8 mouse cellular contexts compared by ENCODE assay signal in the genomic region with DNA sequence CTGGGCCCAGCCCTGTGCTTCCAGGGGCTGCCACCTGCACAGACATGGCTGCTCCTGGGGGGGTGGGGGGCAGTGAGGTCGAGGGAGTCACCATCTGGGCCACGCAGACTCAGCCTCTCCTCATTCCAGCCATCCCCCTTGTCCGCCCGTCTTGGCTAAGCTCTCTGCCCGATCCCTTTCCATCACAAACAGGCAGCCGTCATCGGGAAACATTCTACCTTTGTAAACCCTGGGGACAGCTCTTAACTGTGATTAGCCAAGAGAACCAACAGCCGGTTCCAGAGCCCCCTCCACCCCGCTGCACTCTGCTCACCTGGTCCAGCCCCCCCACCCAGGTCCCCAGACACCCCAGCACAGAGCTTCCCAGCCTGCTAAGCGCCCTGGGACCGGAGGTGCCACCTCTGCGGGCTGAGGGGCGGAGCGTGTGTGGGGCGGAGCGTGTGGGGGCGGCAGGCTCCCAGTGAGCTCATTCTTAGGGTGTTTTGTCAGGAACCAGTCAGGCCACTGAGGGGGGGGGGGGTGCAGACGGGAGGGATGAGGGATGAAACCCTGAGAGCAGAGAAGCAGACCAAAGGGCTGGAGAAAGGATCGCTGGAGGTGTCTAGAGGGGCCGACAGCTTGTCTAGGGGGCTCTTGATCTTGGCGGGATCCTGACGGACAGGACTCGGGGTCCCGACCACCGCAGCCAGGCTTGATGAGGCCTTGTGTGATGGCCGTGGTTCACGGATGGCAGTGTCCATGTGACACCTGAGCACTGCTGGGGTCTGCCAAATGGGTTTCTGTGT. TPM values are rescaled to one million over a fixed set of nuclear protein-coding genes. Genes with fewer than 3 reads are reported as not detected.
A peak's percentile ranks its signal among the peaks of the same experiment; 100 is the strongest.
DNase-seq lines count a peak whose midpoint lies in the region; ATAC-seq and TF ChIP-seq lines count a peak whose summit lies in the region.

No protein-coding gene starts in this region.

- peak; percentile 47 for ATAC-seq in heart, embryonic 16.5 days (replicated peaks; ENCODE audit: extremely low read depth, insufficient read depth, low FRiP score)

- H3K4me2 ChIP-seq in heart, embryonic 16.5 days (ENCODE audit: low read depth, low read length), result peak overlapping the region; percentile 73

- H3K9me3 ChIP-seq in ES-Bruce4 (replicated peaks; ENCODE audit: control insufficient read depth, insufficient read depth, low read length, poor library complexity, severe bottlenecking), result no peaks in the 10 kb centered on the region; the same call in 1 of the 2 replicates
- H3K9me3 ChIP-seq in heart, embryonic 16.5 days (replicated peaks; ENCODE audit: control insufficient read depth, low read length), result peaks cover 5% of the 10 kb centered on the region
- peaks cover 13% of the 10 kb centered on the region for H3K9me3 ChIP-seq in megakaryocyte, embryonic 14.5 days

- H3K27me3 ChIP-seq in ES-Bruce4 (ENCODE audit: control insufficient read depth, insufficient read depth, low read length, poor library complexity, severe bottlenecking), result no peaks in the 10 kb centered on the region
- H3K27me3 ChIP-seq in heart, embryonic 16.5 days (ENCODE audit: control insufficient read depth, insufficient read depth, low read length), result peaks cover 28% of the 10 kb centered on the region
- peaks cover 44% of the 10 kb centered on the region for H3K27me3 ChIP-seq in megakaryocyte, embryonic 14.5 days (replicated peaks)

- no peaks in the 10 kb centered on the region for H3K4me1 ChIP-seq in ES-Bruce4 (ENCODE audit: control insufficient read depth, insufficient read depth, low read length)
- H3K4me1 ChIP-seq in heart, embryonic 16.5 days (ENCODE audit: control insufficient read depth, insufficient read depth, low read length), result peaks cover 3% of the 10 kb centered on the region
- H3K4me1 ChIP-seq in megakaryocyte, embryonic 14.5 days, result peaks cover 40% of the 10 kb centered on the region

- TF ChIP-seq CTCF in ES-Bruce4 (IDR thresholded peaks at IDR 0.05; ENCODE audit: low read depth, low read length), result no peak

- peak; percentile 72 for DNase-seq in adrenal gland, postnatal 25 days
- peak; percentile 63 to 79 for DNase-seq in kidney, postnatal 25 days
- peak; percentile 51 to 57 for DNase-seq in thymus, adult 18-20 months
- DNase-seq in cerebellum, adult 11 months, result no peak
- DNase-seq in left cerebral cortex, adult 11 months (ENCODE audit: low spot score), result no peak

- TF ChIP-seq POLR2A in ES-Bruce4 (IDR thresholded peaks at IDR 0.05; ENCODE audit: insufficient read depth, low read length), result peak; percentile 11

- peak overlapping the region; percentile 60 for H3K9ac ChIP-seq in ES-Bruce4 (ENCODE audit: low read depth, poor library complexity, severe bottlenecking)
- peak overlapping the region; percentile 62 for H3K9ac ChIP-seq in heart, embryonic 16.5 days (ENCODE audit: low read length)

- H3K36me3 ChIP-seq in ES-Bruce4 (ENCODE audit: control insufficient read depth, insufficient read depth, low read length, poor library complexity, severe bottlenecking), result peaks cover 6% of the 10 kb centered on the region; the same call in 1 of the 2 replicates
- H3K36me3 ChIP-seq in heart, embryonic 16.5 days (ENCODE audit: control insufficient read depth, insufficient read depth), result peaks cover 4% of the 10 kb centered on the region
- H3K36me3 ChIP-seq in megakaryocyte, embryonic 14.5 days (replicated peaks; ENCODE audit: low read length), result peaks cover 15% of the 10 kb centered on the region

- peak overlapping the region; percentile 70 for H3K4me3 ChIP-seq in ES-Bruce4 (ENCODE audit: low read depth, low read length)
- H3K4me3 ChIP-seq in heart, embryonic 16.5 days (ENCODE audit: low read length), result peak overlapping the region; percentile 46
- peak overlapping the region; percentile 62 for H3K4me3 ChIP-seq in megakaryocyte, embryonic 14.5 days (replicated peaks)

- H3K27ac ChIP-seq in ES-Bruce4 (ENCODE audit: insufficient read depth, low read length), result no peak overlapping the region
- no peak overlapping the region for H3K27ac ChIP-seq in heart, embryonic 16.5 days (ENCODE audit: low read length)

- TF ChIP-seq EP300 in ES-Bruce4 (IDR thresholded peaks at IDR 0.05; ENCODE audit: insufficient read depth, low read depth, low read length), result no peak

- WGBS in heart, embryonic 16.5 days, result 2% methylated on average over 26 of the region's 27 CpGs

RNA-seq across cellular contexts. Expression of gene Klc3, which starts 4.2 kb away (rescaled TPM):
- 17.6 and 18.7 TPM in 2 replicates for polyA plus RNA-seq in ES-Bruce4 (2011; ENCODE audit: insufficient read depth, insufficient read length, low read depth, missing spikeins)
- 1.9 and 2.9 TPM in 2 replicates for total RNA-seq in adrenal gland, postnatal 25 days (2021)
- polyA plus RNA-seq in heart, embryonic 16.5 days (2015; fragmentation: Nextera tagmentation; extraction: Ambion mirVana), result 4.1 and 5.0 TPM in 2 replicates
- 1.3 TPM in 1 of 2 replicates, not detected in the other for polyA plus RNA-seq in megakaryocyte, embryonic 14.5 days (2012; ENCODE audit: insufficient read depth, low replicate concordance)

RNA-seq across cellular contexts. Expression of gene Ckm, which starts 4.9 kb away (rescaled TPM):
- polyA plus RNA-seq in ES-Bruce4 (2011; ENCODE audit: insufficient read depth, insufficient read length, low read depth, missing spikeins), result not detected in 2 replicates
- 1.1 TPM in 1 of 2 replicates, not detected in the other for total RNA-seq in adrenal gland, postnatal 25 days (2021)
- 2,882 and 3,117 TPM in 2 replicates for polyA plus RNA-seq in heart, embryonic 16.5 days (2015; fragmentation: Nextera tagmentation; extraction: Ambion mirVana)
- polyA plus RNA-seq in megakaryocyte, embryonic 14.5 days (2012; ENCODE audit: insufficient read depth, low replicate concordance), result 0.96 TPM in 1 of 2 replicates, not detected in the other

RNA-seq across cellular contexts. Expression of gene Ercc2, which starts 17.9 kb away (rescaled TPM):
- polyA plus RNA-seq in ES-Bruce4 (2011; ENCODE audit: insufficient read depth, insufficient read length, low read depth, missing spikeins), result 22.6 and 28.5 TPM in 2 replicates
- 34.8 and 42.9 TPM in 2 replicates for total RNA-seq in adrenal gland, postnatal 25 days (2021)
- 11.1 and 12.8 TPM in 2 replicates for polyA plus RNA-seq in heart, embryonic 16.5 days (2015; fragmentation: Nextera tagmentation; extraction: Ambion mirVana)
- 24.2 and 30.8 TPM in 2 replicates for polyA plus RNA-seq in megakaryocyte, embryonic 14.5 days (2012; ENCODE audit: insufficient read depth, low replicate concordance)

RNA-seq across cellular contexts. Expression of gene Ppp1r13l, which starts 40.1 kb away (rescaled TPM):
- 21.9 and 25.5 TPM in 2 replicates for polyA plus RNA-seq in ES-Bruce4 (2011; ENCODE audit: insufficient read depth, insufficient read length, low read depth, missing spikeins)
- total RNA-seq in adrenal gland, postnatal 25 days (2021), result 6.7 and 9.3 TPM in 2 replicates
- polyA plus RNA-seq in heart, embryonic 16.5 days (2015; fragmentation: Nextera tagmentation; extraction: Ambion mirVana), result 13.6 and 14.2 TPM in 2 replicates
- 21.5 and 54.3 TPM in 2 replicates for polyA plus RNA-seq in megakaryocyte, embryonic 14.5 days (2012; ENCODE audit: insufficient read depth, low replicate concordance)

RNA-seq across cellular contexts. Expression of gene Cd3eap, which starts 40.4 kb away (rescaled TPM):
- polyA plus RNA-seq in ES-Bruce4 (2011; ENCODE audit: insufficient read depth, insufficient read length, low read depth, missing spikeins), result 14.6 and 16.8 TPM in 2 replicates
- total RNA-seq in adrenal gland, postnatal 25 days (2021), result 13.4 and 13.5 TPM in 2 replicates
- polyA plus RNA-seq in heart, embryonic 16.5 days (2015; fragmentation: Nextera tagmentation; extraction: Ambion mirVana), result 16.2 and 16.7 TPM in 2 replicates
- 13.3 and 50.4 TPM in 2 replicates for polyA plus RNA-seq in megakaryocyte, embryonic 14.5 days (2012; ENCODE audit: insufficient read depth, low replicate concordance)

Comparison
In these comparisons a context has a peak if more than half of its experiments do, and no peak if none do; other contexts are left out.
1. DNase-seq: peak in adrenal gland, postnatal 25 days (single experiment), kidney, postnatal 25 days (2 of 2) and thymus, adult 18-20 months (2 of 2); none in cerebellum, adult 11 months (single experiment) and left cerebral cortex, adult 11 months (single experiment).
2. RNA of gene Ckm, which starts 4.9 kb away (polyA plus RNA-seq): 2,882 to 3,117 TPM in heart, embryonic 16.5 days; 0.96 TPM in megakaryocyte, embryonic 14.5 days and not detected in ES-Bruce4; every median in the first group is over 1,000 times any median in the second.
3. Peak in every context shown above with its lines, with median percentiles within 50 percentile points of each other: H3K4me3 ChIP-seq.